Mouse (Mus musculus) liver, embryonic 15.5 days (tissue): ENCODE data around the gene Ttll5. TPM values are rescaled to one million over a fixed set of nuclear protein-coding genes. Genes with fewer than 3 reads are reported as not detected.

Experiments used
- ATAC-seq: fragments of 200-750 bp; cut with Nextera tagmentation; 2 replicates; pipeline ENCODE4 v1.8.0; 2017; ENCODE audit warnings: moderate number of reproducible peaks, mild to moderate bottlenecking, moderate library complexity; ENCODE audit not compliant: insufficient read depth
- H3K27ac ChIP-seq: fragments of 300-500 bp; sonication (generic); replicated peaks from 2 replicates; pipeline ENCODE4 v1.5.1; 2015; ENCODE audit warnings: mild to moderate bottlenecking, inconsistent platforms
- H3K27me3 ChIP-seq: fragments of 300-500 bp; sonication (generic); 2 replicates; pipeline ENCODE4 v1.6.1; 2015; ENCODE audit warnings: mild to moderate bottlenecking, inconsistent platforms
- H3K36me3 ChIP-seq: fragments of 300-500 bp; sonication (generic); replicated peaks from 2 replicates; pipeline ENCODE4 v1.6.1; 2015; ENCODE audit warnings: moderate library complexity, mild to moderate bottlenecking, inconsistent platforms
- H3K4me1 ChIP-seq: fragments of 300-500 bp; sonication (generic); replicated peaks from 2 replicates; pipeline ENCODE4 v1.6.1; 2015; ENCODE audit warnings: inconsistent platforms
- H3K4me2 ChIP-seq: fragments of 300-500 bp; sonication (generic); 2 replicates; pipeline ENCODE4 v1.6.1; 2015; ENCODE audit warnings: moderate library complexity, mild to moderate bottlenecking, inconsistent platforms
- H3K4me3 ChIP-seq: fragments of 300-500 bp; sonication (generic); replicated peaks from 2 replicates; pipeline ENCODE4 v1.5.1; 2015; ENCODE audit warnings: mild to moderate bottlenecking, inconsistent platforms
- H3K9ac ChIP-seq: fragments of 300-500 bp; sonication (generic); 2 replicates; pipeline ENCODE4 v1.6.1; 2015; ENCODE audit warnings: moderate library complexity, mild to moderate bottlenecking, inconsistent platforms
- H3K9me3 ChIP-seq: fragments of 300-500 bp; sonication (generic); replicated peaks from 2 replicates; pipeline ENCODE4 v1.6.1; 2016; ENCODE audit warnings: inconsistent platforms
- WGBS: fragments of 180-500 bp; shearing (Covaris S2); methylation state at CpG from one replicate; pipeline ENCODE4 v1.1.7; 2015; ENCODE audit warnings: mixed read lengths; ENCODE audit not compliant: insufficient replicate concordance; 5-methylcytosine and 5-hydroxymethylcytosine counted together
- polyA plus RNA-seq: library from polyadenylated mRNA; unstranded; fragments of >200 nt; fragmentation: Nextera tagmentation; extraction: Ambion mirVana; gene quantifications from 2 replicates; pipeline ENCODE4 v1.2.1, GENCODE M21; 2015

The Ttll5 gene
- polyA plus RNA-seq, 1 experiment from 2014 or later = 5.5 TPM

DNA sequence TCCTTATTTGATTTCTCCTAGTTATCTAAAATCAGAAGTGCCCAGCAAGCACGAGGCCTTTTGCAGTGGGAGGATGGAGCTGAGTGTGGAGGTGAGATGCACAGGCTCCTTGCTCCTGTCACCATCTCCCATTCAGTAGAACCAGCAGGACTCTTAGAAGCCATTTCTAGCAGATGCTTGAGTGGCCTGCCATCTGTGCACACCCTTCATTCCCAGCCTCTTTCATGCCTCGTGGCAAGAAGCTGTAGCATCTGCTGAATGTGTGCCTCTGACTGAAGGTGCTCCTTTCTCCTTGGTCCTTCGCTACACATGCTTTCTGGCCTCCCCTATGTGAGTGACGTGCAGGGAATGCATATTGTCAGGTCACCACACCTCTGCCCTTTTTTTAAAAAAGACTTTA is 143.9 kb downstream of the Ttll5 start:
- no peaks in the 10 kb centered on the region for H3K9me3 ChIP-seq
- no peak overlapping the region for H3K27ac ChIP-seq
- H3K9ac ChIP-seq = no peak overlapping the region
- H3K4me2 ChIP-seq = no peak overlapping the region
- no peaks in the 10 kb centered on the region; the same call in 1 of the 2 replicates for H3K36me3 ChIP-seq
- H3K4me3 ChIP-seq = no peak overlapping the region
- peaks cover 12% of the 10 kb centered on the region; the same call in 1 of the 2 replicates for H3K4me1 ChIP-seq
- ATAC-seq = no peak
- 60% methylated on average over 4 of the region's 4 CpGs for WGBS
- H3K27me3 ChIP-seq = no peaks in the 10 kb centered on the region

DNA sequence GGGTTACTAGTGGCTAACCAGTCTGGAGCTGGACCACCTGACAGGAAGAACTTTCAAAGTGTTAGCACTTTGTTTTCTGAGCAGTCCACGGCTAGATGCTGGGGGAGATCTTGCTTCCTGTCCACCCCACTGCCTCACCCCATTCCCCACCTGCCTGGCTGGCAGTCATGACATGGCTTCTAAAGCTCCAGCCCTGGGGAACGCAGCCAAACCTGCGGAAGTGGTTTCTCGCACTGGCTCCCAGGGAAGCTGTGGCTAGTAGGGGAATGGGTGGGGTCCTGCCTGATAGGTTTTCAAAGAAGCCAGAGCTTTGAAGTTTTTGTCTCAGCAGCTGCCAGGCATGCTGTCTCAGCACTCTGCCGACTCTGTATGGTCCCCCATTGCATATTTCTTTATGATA is 145.1 kb downstream of the Ttll5 start:
- no peaks in the 10 kb centered on the region for H3K9me3 ChIP-seq
- H3K27me3 ChIP-seq = no peaks in the 10 kb centered on the region
- no peak for ATAC-seq
- WGBS = 20% methylated on average over 5 of the region's 5 CpGs
- no peak overlapping the region for H3K4me3 ChIP-seq
- H3K36me3 ChIP-seq = no peaks in the 10 kb centered on the region
- H3K27ac ChIP-seq = no peak overlapping the region
- no peak overlapping the region for H3K9ac ChIP-seq
- H3K4me2 ChIP-seq = no peak overlapping the region
- peaks cover 16% of the 10 kb centered on the region; the same call in 1 of the 2 replicates for H3K4me1 ChIP-seq

DNA sequence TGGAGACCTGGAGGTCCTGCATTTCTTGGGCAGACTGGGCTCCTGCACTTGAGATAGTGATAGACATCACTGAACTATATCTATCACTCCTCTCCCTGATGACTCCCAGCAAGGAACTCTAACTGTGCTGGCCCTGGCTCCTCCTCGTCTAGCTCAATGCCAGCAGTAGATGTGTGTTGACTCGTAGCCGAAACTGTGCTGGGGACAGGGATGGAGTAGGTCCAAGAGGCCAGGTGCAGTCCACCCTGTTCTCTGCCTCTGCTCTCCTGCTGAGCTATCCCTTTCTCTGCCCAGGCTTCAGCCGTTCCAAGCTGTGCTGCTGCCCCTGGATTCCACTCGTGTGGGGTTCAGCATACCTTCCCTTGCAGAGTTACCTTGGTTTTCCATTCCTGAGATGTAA is 145.7 kb downstream of the Ttll5 start:
- Histone ChIP-seq H3K9me3 (no peaks in the 10 kb centered on the region), H3K4me1 (peaks cover 16% of the 10 kb centered on the region; the same call in 1 of the 2 replicates), H3K4me2 (no peak overlapping the region), H3K4me3 (no peak overlapping the region), H3K27me3 (no peaks in the 10 kb centered on the region), H3K27ac (no peak overlapping the region), H3K36me3 (no peaks in the 10 kb centered on the region), H3K9ac (no peak overlapping the region)
- 74% methylated on average over 5 of the region's 5 CpGs for WGBS
- ATAC-seq = no peak

DNA sequence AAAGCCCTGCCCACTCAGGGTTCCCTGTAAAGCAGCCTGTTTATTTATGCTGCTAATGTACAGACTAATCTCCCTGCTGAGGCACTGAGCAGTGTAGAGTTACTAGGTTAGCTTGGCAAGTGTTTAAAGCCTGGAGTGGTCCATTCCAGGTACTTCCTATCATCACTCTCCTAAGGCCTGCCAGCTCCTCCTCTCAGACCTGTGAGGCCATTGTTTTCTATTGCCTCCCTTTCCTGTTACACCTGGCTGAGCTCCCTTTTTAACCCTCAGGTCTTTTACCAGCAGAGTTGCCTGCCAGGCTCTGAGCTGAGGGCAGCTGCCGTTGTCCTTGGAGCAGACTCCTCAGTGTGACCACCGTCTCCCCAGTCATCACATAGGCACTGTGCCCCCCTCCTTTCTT is 146.3 kb downstream of the Ttll5 start:
- Histone ChIP-seq H3K4me2 (no peak overlapping the region), H3K36me3 (no peaks in the 10 kb centered on the region), H3K27me3 (no peaks in the 10 kb centered on the region), H3K27ac (no peak overlapping the region), H3K4me3 (no peak overlapping the region), H3K4me1 (peaks cover 16% of the 10 kb centered on the region; the same call in 1 of the 2 replicates), H3K9ac (no peak overlapping the region), H3K9me3 (no peaks in the 10 kb centered on the region)
- WGBS = 80% methylated on average over 2 of the region's 2 CpGs
- ATAC-seq = no peak

DNA sequence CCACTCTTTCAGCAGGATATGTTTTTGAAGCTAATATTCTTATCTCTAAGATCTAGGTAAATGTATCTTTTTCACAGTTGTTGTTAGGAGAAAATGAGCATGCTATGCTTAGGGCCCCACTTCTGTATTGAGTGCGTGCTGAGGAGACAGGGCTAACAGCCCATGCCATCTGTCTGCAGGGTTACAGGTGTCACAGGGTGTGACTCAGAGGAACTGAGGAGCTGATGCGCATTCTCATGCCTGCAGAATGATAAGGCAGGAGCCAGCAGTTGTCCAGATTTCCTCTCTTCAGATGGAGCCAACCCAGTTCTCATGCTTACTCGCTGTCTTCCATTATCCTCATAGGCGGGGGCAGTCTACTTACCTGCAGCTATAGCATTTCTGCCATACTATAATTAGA is 147.2 kb downstream of the Ttll5 start:
- Histone ChIP-seq H3K4me1 (peaks cover 16% of the 10 kb centered on the region; the same call in 1 of the 2 replicates), H3K9me3 (no peaks in the 10 kb centered on the region), H3K27me3 (no peaks in the 10 kb centered on the region), H3K9ac (no peak overlapping the region), H3K36me3 (no peaks in the 10 kb centered on the region), H3K4me2 (no peak overlapping the region), H3K27ac (no peak overlapping the region), H3K4me3 (no peak overlapping the region)
- 43% methylated on average over 4 of the region's 4 CpGs for WGBS
- no peak for ATAC-seq

DNA sequence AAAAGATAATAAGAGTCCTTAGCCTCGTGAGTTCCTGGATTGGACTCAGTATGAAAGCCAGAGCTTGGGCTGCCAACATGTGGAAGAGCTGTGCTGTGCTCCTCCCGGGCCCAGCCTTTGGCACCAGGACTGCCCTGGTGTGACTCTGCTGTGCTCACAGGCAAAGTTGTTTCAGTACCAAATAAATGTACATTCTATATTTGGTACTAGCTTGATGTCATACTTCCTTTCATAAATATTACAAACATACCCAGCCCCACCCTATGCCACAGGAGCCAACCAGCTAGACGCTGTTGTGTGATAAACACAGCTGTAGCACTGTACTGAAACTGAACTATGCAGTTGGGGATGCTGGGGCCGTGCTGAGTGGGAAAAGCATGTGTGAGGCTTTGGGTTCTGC is 149.1 kb downstream of the Ttll5 start:
- 36% methylated on average over 4 of the region's 4 CpGs for WGBS

DNA sequence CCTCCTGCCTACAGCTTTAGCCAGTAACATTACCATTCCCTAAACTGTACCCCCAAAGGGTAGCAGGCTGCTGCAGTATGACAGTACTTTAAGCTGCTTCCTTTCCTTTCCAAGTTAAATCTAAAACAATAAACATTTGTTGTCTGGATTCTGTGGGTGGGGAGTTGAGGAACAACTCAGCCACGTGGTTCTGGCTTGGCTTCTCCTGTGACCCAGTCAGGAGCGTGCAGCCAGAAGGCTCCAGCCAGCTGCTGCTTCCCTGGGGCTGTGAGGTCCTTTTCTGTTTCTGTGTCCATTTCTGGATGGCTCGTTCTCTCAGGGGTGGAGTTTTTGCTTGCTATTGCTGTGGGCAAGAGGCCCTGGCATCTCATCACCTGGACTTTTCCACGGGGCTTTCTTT is 149.6 kb downstream of the Ttll5 start:
- Histone ChIP-seq H3K4me3 (no peak overlapping the region), H3K4me2 (no peak overlapping the region), H3K9ac (no peak overlapping the region), H3K27ac (no peak overlapping the region), H3K36me3 (no peaks in the 10 kb centered on the region), H3K9me3 (no peaks in the 10 kb centered on the region), H3K27me3 (no peaks in the 10 kb centered on the region), H3K4me1 (peaks cover 16% of the 10 kb centered on the region; the same call in 1 of the 2 replicates)
- no peak for ATAC-seq
- 57% methylated on average over 4 of the region's 4 CpGs for WGBS

More for the DNA sequence above, 149.1 kb downstream of the Ttll5 start:
- H3K27ac ChIP-seq = no peak overlapping the region
- no peaks in the 10 kb centered on the region for H3K36me3 ChIP-seq
- no peak overlapping the region for H3K4me2 ChIP-seq
- H3K9me3 ChIP-seq = no peaks in the 10 kb centered on the region
- H3K4me3 ChIP-seq = no peak overlapping the region
- ATAC-seq = no peak
- H3K27me3 ChIP-seq = no peaks in the 10 kb centered on the region
- peaks cover 16% of the 10 kb centered on the region; the same call in 1 of the 2 replicates for H3K4me1 ChIP-seq
- H3K9ac ChIP-seq = no peak overlapping the region

DNA sequence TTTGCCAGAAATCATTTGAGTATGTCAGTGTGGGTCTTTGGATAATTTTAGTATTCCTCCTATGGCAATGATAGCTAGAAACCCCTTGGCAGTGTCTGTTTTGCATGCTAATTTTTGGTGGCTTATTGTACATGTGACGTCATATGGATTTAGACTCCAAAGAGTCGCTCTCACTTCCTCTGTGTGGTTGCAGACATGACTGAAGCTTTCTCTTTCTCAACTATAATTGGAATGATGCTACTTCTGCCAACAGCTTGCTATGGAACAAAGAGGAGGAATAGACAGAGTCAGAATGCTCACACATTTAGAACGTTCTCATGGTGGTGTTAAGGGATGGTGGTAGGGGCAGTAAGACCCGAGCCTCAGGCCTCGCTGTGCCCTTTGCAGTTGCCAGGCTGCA is 155.5 kb downstream of the Ttll5 start:
- Histone ChIP-seq H3K9me3 (no peaks in the 10 kb centered on the region), H3K9ac (no peak overlapping the region), H3K36me3 (no peaks in the 10 kb centered on the region), H3K4me2 (no peak overlapping the region), H3K4me3 (no peak overlapping the region), H3K27ac (no peak overlapping the region), H3K4me1 (no peaks in the 10 kb centered on the region), H3K27me3 (no peaks in the 10 kb centered on the region)
- 68% methylated on average over 5 of the region's 5 CpGs for WGBS
- ATAC-seq = no peak

DNA sequence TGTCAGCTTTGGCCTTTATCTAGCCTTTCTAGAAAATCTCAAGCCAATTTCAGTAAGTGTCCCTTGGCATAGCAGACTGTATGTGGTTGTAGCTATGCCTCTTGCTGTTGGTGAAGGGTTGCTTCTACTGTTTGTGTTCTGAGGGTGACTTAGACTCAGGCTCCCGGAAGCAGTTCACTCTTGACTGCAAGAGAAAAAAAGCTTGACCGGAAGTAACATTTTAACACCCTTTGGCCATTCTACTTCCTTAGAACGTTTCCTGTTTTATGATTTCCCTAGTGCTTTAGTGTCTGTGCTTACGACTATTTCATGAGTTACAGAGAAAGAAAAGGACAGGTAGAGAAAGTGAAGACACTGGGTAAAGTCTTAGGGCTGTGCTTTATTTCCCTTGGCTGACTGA is 161.1 kb downstream of the Ttll5 start:
- Histone ChIP-seq H3K36me3 (no peaks in the 10 kb centered on the region), H3K27me3 (no peaks in the 10 kb centered on the region), H3K9ac (no peak overlapping the region), H3K9me3 (no peaks in the 10 kb centered on the region), H3K4me1 (no peaks in the 10 kb centered on the region), H3K27ac (no peak overlapping the region), H3K4me2 (no peak overlapping the region), H3K4me3 (no peak overlapping the region)
- no peak for ATAC-seq
- 24% methylated on average over 4 of the region's 4 CpGs for WGBS

DNA sequence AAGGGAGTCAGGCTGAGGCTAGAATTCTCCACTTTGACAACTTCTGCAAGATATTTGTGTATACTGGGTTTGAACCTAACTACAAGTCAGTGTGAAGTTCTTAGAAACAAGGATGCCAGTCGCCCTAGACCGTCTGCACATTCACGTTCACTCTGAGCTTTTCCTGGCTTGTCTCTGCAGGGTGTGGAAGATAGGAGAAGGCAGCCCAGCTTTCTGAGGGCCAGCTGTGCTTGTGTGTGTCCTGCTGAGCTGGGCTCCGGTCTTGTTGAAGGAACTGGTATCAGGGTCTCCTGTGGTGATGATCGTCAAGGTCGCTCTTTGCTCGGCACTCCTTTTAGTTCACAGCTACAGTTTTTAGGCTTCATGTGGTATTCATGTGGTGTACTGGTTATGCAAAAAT is 161.6 kb downstream of the Ttll5 start:
- Histone ChIP-seq H3K4me2 (no peak overlapping the region), H3K4me3 (no peak overlapping the region), H3K27ac (no peak overlapping the region), H3K9me3 (no peaks in the 10 kb centered on the region), H3K27me3 (no peaks in the 10 kb centered on the region), H3K4me1 (no peaks in the 10 kb centered on the region), H3K9ac (no peak overlapping the region), H3K36me3 (no peaks in the 10 kb centered on the region)
- WGBS = 71% methylated on average over 7 of the region's 7 CpGs
- no peak for ATAC-seq

DNA sequence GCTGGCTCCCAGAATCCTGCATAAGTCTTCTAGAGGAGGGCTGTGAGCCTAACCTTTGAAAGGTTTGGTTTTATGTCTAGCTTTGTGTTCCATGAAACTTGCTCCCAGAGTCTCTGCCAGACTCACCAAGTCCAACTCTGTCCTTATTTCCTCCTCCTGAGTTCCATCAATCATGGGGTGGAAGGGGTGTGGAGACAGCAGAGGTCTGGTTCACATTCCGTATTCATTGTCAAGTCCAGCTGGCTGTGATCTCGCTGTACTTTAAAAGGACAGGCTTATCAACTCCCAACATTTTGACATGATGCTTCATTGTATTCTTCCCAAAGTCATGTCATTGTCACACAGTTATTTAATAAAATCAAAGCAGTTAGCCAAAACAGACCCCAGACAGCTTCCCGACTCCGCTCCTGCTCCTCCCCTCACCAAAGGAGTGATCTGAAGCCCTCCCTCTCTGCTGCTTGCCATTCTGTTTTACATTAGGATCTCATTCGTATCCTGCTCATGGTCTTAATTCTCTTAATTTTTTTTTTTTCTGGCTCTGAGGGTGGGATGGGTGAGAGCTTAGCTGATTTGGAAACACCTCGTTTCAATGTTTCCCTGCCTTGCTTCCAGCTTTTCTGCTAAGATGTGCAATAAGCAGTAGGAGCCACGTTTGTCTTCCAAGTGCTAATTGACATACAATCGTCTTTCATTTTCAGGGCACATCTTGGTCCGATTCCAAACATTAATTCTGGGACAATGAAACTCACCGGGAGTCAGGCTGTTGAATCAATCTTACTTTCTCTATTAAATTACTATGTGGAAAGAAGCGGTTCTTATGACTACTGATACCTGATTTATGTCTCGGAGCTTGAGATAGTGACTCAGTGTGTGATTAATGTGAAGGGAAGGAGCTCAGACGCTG is 162.3 kb downstream of the Ttll5 start:
- no peak for ATAC-seq
- Histone ChIP-seq H3K36me3 (no peaks in the 10 kb centered on the region), H3K27me3 (no peaks in the 10 kb centered on the region), H3K9me3 (no peaks in the 10 kb centered on the region), H3K27ac (no peak overlapping the region), H3K4me2 (no peak overlapping the region), H3K4me3 (no peak overlapping the region), H3K4me1 (no peaks in the 10 kb centered on the region), H3K9ac (no peak overlapping the region)
- WGBS = 72% methylated on average over 13 of the region's 13 CpGs
